Mouse (Mus musculus): ENCODE data around the gene Cdc42se1.

The Cdc42se1 gene

DNA sequence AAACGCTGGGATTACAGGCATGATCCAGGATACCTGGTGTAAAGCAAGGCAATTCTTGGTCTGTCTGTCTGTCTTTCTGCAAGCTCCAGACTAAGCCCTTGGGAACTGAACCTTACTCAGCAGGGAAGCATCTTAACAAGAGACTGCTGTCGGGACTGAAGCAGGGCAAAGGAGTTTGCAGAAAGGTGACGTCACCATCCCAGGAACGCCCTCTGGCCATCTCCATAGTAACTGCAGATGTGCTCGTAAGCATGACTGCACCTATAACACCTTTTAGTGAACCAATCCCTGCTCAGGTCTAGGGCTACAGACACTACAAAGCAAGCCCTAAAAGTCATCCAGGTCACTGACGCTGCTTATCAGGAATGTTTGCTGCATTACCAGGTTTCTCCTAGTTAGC lies 4.2 kb upstream of the Cdc42se1 start:
- DNase-seq (ENCODE audit: low read depth, low spot score), result peak; percentile 55

DNA sequence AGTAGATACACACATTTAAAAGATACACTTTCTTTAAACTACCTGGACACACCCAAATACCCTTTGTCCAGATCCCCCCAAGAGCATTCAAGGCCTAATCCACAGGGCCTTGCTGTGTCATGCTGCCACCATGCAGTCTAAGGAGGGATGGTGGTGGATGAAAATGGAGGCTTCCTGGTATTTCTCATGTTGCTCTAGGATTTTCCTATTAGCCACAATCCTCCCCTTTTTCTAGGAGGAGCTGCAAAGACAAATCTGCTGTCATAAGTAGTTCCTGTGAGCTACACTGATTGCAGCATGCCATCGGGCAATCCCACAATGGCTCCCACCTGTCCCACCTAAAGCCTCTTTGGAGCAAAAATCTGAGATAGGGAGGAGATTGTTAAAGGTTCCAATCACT lies 1.3 kb upstream of the Cdc42se1 start:
- DNase-seq (ENCODE audit: low read depth, low spot score), result no peak

DNA sequence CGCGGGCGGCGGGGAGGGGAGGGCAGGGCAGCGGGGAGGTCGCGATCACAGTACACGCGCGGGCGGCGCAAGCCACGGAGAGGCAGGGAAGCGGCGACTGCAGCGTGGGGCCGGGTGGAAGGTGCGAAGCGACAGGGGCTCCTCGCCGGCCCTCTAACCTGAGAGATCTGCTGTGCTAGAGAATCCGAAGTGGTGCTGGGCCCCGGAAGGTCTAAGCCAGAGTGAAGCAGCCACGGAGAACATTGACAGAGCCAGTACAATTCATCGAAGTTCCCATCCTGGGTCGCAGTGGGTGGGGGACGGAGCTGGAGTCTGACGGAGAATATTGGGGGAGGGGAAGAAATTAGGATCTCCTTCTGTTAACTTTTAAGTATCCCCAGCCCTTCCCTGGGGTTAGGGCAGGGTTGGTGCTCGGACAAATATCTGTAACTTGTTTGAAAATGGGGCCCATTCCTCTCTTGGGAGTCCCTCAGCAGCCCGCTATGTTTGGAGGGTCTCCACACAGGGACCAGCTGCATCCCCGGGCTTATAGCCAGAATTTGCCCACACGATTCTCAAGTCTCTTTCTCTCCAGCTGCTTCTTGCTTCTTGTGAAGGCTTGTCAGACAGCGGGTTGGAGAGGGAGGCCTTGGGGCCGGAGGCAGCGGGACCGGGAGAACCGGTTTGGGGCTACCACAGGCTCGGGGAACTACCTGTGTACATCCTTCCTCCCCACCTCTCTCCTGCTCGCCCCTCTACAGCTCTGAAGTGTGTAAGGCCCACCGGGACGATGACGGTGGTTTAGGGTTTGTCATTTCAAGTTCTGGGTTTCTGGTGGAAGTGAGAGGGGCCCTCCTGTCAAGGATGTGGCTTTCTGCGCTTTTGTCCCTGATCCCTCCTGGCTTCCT lies 605 bp downstream of the Cdc42se1 start:
- DNase-seq (ENCODE audit: low read depth, low spot score), result peak; percentile 24

DNA sequence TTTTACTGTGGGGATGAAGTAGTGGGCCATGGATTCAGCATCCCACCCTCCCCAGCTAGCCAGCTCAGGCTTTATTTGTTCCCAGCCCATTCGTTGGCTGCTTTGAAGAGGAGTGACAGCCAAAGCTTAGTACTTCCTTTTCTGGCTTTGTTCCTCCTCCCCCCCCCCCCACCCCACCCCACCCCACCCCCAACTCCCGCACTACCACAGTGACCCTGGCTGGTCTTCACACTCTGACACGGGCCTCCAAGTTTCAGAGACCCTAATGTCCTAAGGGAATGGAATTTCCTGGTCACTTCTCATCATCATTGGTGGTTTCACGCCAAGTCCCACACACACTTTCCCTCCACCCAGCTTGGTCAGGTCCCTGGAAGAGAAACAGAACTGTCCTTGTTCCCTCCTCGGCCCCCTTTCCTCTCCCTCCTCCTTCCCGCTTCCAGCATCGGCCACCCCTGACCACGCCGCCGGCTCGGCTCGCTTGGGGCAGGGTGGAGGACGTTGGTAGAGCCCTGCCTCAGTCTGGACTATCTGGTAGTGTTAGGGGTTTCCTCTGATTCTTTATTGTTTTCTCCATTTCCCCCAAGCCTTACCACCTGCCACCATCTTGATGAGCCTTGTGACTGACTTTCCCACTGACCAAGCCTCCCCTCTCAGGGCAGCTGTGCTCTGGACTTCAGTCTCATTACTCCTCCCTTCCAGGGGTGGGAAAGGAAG lies 1.4 kb downstream of the Cdc42se1 start:
- DNase-seq (ENCODE audit: low read depth, low spot score), result peak; percentile 45

DNA sequence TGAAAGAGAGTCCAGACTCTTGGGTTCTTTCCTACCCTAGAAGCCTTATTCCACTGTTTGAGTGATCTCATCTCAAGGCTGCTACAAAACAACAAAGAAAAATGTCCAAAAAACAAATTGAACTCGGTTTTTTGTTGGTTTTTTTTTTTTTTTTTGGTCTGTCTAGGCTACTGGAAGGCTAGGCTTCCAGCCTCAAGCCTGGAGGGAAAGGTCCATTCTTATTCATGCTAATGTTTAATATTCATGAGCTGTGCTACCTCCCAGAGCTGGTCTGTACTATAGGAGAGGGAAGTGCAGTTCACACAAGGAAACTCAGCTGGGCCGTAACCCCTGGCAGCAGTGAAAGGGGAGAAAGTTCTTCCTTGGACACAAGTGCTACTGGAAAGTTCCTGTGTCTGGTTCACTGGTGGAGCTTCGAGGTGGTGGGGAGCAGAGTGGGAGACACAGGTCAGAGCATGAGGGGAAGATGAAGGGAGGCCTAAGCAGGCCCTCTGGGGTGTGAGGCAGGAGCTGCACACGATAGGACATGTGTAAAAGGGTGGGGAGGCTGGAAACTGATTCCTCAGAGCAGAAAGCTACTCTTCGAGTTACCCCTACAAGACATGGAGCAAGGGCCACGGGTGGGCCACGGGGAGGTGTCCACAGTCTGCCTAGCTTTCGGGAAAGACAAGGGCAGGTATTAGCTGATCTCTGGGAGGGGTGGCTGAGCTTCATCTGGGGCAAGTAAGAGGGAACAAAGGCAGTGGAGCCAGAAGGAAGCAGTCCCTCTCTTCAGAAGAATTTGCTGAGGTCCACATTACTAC lies 2.2 kb downstream of the Cdc42se1 start:
- DNase-seq (ENCODE audit: low read depth, low spot score), result no peak

DNA sequence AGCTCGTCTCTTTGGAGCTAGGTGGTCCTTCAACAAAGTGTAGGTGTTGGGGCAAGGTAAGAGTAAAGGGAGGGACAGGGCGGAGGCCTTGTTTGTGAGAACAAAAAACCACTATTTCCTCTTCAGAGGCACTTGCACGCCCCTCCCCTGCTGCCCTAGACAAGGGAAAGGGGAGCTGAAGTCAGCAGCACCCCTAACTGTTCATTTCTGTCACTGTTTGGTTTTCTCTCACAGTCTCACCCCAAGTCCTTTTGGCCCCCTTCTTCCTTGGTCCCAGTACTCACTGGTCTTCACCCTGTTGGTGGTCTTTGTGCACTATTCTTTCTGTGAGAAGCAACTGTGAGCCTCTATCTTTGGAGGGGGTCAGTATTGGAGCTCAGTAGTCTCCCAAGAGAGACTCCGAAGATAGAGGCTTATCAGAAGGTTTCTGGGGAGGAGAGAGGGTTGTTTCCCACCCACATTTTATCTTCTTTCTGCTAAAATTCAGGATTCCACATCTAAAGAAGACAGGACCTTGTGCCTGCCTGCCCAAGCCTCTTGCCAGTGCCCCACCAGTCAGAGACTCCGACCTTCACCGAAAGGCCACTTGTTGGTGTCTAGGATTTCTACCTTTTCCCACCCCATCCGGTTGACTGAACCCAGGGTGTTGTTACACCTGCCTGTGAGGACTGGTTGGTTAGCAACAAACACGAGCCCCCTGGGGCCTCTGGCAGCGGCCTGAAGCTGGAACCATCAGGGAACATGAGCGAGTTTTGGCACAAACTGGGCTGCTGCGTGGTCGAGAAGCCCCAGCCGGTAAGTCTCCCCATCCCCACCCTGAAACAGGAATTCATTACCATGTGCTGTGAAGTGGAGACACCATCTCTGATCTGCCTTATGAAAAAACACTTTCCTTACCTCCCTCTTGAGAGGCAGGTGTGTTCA lies 3.0 kb downstream of the Cdc42se1 start, which contains the start of gene Mllt11:
Gene Mllt11 (minus strand): TSS at position 874 of the 924 bp plus-strand sequence.
- DNase-seq (ENCODE audit: low read depth, low spot score), result no peak

DNA sequence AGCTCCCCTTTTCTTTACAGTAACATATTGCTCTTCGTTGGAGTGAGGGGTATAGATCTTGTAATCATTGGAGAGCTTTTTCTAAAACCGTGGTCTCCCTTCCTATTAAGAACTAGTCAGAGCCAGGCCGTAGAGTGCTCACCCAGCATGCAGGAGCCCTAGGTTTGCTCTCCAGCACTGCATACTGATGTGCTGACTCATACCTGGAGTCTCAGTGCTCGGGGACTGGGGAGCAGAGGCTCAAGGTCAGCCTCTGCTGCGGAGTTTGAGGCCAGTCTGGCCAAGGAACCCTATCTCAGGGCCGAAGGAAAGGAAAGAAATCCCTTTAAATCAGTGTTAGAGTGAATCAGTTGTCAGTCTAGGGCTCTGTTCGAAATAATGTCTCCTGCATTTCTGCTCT lies 4.2 kb downstream of the Cdc42se1 start:
- no peak for DNase-seq (ENCODE audit: low read depth, low spot score)

DNA sequence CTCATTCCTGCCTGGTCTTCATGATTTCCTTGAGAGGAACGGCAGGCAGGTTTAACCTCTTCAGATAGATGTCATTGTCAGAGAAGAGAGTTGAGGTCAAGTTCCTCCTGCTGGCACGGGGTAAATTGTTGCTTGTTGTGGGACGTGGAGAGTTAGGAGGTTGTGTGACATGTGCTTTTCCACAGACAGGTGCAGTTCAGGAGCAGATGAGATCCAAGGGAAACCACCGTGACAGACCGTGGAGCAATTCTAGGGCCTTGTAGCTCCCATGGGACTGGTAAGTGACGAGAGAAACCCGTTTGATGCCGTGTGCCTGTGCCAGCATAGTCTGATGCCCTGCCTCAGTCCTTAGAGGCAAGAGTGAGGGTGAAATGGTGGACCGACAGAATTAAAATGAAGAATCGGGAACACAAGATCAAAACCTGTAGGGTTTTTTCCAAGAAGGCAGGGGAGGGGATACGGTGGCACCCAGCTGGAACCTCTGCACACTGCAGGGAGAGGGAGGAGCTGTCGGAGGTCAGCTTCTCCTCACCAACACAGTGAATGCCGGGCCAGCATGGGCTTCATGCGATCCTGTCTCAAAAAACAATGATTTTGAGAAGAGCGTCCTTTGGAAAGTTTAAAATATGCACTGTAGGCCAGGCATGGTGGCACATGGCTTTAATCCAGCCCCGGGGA lies 4.9 kb downstream of the Cdc42se1 start:
- DNase-seq (ENCODE audit: low read depth, low spot score), result no peak

DNA sequence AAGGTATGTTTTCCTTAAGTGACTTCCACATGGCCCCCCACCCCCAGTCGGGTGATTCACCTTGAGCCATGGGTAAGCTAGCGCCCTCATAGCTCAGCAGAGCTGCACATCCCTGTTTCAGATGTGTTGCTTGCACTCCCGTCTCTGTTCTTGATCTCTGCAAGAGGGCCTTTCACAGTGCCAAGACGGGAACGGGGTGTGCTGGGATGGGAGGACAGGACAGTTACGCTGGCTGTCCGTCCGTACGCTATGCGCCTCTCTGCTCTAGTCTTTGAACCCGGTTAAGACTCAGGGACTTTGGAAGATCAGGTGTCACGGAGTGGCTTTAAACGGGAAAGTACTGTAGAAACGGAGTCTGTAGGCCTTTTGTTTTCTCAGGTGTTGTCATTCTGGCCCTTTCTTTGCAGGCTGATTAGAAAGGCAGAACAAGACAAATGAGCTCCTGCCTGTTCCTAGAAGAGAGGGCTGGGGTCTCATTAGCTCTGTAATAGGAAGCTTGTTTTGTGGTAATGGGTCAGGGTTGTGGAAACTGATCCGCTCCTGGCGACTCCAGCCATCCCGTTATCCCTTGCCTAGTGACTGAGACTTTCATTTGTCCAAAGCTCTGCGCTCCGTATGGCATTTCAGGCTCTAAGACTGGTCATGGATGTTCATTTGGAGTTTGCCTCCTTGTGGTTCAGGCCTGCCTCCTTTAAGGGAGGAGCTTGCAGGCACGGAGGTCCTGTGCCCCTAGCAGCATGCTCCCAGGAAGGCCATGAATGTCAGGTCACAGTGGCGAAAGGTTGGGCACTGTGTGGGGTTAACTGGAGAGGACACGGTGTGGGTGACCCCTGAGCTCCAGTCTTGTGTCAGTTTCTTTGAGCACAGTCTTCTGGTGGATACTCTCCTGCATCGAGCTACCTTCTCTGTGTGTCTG lies 7.1 kb downstream of the Cdc42se1 start:
- DNase-seq (ENCODE audit: low read depth, low spot score), result no peak

DNA sequence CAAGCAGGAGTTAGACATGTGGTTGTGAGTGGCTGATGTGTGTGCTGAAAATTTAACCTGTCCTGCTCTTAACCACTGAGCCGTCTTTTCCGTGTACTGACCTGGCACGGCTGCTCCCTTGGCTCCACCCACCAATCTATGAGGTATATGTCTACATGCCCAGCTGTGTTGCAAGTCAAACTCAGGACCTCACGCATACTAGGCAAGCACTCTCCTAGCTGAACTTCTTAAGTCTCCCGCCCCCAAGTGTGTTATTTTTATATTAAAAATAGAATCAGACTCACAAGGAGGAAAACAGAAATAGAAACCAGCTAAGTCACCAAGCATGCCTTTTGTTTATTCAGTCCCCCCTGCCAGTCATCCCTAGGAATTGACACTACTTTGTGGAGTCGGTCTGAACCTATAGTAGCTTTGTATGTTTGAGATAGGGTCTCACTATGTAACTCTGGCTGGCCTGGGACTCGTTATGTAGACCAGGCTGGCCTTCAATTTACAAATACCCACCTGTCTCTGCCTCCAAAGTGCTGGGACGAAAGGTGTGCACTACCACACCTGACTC lies 9.1 kb downstream of the Cdc42se1 start:
- DNase-seq (ENCODE audit: low read depth, low spot score), result no peak

DNA sequence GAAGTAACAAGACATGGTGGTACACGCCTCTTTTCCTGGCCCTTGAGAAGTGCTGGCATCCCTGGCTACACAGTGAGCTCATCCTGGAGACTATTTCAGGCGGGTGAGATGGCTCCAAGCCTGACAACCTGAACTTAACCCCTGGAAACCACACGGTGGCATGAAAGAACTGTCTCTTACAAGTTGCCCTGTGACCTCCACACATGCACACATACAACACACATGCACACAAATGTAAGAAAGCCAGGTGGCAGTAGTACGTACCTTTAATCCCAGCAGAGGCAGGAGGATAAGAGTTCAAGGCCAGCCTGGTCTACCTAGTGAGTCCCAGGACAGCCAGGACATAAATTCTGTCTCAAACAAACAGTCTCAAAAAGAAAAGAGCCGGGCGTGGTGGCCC lies 10.5 kb downstream of the Cdc42se1 start:
- DNase-seq (ENCODE audit: low read depth, low spot score), result no peak

DNA sequence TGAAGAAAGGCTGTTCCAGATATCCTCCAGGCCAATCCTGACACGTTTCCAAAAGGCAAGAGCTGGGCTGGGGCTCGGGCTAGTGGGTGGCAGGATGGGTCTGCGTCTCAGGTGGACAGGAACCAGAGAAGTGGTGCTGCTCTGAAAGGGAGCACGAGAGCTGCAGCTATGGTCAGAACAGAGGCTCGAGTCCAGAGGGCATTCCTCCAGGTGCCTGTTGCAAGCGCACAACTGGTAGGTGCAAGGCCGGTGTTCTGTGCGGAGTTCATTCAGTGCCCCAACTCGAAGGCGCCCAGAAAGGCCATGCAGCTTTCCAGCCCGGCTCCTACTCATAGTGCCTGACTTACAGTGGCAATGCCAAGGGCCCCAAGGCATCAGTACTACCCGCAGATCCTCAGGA lies 11.4 kb downstream of the Cdc42se1 start:
- no peak for DNase-seq (ENCODE audit: low read depth, low spot score)

DNA sequence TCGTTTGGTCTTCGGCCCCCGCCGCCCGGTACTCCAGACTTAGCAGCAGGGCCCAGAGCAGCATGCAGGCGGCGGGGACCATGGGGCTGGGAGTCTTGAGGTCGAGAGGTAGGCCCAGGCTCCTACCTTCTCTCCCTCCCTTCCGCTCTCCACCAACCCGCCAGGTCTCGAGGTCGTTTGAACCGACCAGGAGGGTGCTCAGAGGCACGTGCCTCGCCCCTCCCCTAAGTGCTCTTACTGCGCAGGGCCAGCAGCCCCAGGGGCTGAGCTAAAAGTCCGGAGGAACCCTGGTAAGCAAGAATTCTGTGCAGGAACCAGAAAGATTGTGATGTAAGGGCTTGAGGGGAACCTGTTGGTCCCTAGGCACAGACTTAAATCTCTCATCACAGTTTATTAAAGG lies 12.4 kb downstream of the Cdc42se1 start:
- DNase-seq (ENCODE audit: low read depth, low spot score), result no peak

DNA sequence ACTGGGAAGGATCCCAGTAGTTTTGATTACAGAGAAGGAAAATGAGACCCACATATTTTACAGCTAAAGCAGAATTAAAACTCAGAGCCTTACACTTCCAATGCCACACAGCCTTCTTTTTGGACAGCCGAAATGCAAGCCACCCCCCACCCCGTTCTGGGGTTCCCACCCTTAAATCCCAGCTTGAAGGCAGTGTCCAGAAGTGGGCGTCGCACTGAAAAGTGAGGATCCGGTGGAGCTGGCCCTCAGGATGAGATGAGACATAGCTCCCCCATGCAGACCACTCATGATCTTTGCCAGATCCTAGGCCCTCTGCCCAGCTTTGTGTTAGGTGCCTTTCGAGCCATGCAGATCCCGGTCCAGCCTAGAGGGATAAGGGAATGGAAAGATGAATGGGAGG lies 13.0 kb downstream of the Cdc42se1 start, which contains the start of gene Gm128:
Gene Gm128 (minus strand): TSS at position 101 of the 400 bp plus-strand sequence.
- DNase-seq (ENCODE audit: low read depth, low spot score), result no peak

DNA sequence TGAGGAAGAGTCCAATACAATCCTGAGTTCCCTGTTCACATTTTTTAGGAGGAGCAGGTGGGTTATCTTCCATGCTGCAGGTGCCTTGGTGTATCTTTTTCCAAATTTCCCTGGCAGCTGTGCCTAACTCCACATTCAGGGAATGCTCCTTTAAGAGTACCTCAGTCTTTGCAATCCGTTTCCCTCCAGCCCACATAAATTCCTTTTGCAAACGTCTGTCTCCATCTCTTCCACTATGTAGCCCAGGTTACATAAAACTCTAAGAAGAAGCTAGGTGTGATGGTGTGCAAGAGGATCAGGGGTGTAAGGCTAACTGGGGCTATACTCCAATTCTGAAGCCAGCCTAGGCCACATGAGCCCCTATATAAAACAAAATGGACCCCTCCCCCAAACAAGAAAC lies 14.6 kb downstream of the Cdc42se1 start:
- no peak for DNase-seq (ENCODE audit: low read depth, low spot score)

DNA sequence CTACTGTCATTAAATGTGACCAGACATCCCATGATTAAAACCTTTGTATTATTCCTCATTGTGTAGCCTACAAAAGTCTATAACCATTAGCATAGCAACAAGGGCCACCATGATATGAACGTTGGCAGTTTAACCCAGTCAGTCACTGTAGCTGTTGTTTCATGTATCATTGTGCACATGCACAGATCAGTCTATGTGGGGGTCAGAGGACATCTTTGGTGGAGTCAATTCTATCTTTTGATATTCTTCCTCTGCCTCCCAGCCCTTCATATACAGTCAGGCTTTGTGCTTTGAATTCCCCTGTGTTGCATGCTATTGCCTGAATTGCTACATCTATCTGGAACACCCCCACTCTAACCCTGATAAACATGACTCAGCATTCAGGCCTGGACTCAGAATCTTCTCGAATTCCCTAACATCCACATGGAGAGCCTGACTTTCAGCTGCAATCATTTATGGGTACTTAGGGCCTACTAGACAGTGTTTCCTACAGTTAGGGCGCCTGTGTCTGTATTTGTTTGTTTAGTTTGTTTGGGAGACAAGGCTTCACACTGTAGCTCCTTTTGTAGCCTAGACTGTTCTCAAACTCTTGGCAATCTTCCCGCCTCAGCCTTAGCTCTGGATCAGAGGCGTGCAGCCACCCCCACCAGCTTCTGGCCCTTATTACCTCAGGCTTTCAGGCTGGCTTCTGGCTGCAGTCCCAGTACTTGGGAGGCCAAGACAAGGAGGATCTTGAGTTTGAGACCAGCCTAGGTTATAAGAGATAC lies 18.1 kb downstream of the Cdc42se1 start:
- no peak for DNase-seq (ENCODE audit: low read depth, low spot score)

DNA sequence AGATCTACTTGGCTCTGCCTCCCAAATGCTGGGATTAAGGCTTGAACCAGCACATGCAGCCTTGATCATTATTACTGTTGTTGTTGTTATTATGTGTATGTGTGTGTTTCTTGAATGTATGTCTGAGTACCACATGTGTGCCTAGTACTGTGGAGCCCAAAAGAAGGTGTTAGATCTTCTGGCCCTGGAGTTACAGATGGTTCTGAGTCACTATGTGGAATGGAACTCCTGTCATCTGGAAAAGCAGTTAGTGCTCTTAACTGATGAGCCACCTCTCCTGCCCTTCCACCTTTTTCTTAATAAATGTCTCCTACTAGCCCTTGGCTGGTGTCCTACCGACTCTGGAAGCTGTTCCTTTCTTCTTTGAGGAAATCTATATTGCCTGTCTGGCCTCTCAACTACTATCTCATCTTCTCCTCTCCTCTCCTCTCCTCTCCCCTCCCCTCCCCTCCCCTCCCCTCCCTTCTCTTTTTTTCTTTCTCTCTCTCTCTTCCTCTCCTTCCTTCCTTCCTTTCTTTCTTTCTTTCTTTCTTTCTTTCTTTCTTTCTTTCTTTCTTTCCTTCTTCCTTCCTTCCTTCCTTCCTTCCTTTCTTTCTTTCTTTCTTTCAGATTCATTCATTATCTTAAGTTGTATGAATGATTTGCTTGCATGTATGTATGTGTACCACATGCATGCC lies 19.3 kb downstream of the Cdc42se1 start:
- no peak for DNase-seq (ENCODE audit: low read depth, low spot score)

DNA sequence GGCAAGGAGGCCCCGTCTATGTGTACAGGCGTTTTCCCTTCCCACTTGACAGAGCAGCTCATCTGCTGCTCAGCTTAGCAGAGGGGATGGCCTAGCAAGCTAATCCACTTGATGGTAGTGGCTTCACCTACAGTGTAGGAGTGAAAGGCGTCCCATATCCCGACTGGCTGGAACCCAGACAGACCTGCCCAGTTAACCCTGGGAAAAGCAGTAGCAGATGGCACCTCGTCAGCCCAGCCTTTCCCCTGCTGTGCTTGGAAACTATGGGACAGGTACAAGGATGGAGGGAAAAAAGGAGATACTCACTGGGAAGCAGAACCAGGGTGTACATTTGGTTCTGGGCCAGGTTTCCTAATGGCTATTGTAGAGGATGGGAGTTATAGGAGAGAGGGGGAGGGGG lies 21.8 kb downstream of the Cdc42se1 start:
- no peak for DNase-seq (ENCODE audit: low read depth, low spot score)
